Mouse (Mus musculus): Measurements from ENCODE around the gene Itgb3bp.

- TF ChIP-seq CTCF (IDR thresholded peaks at IDR 0.05; ENCODE audit: extremely low read depth, insufficient read length, insufficient replicate concordance, low read depth, low read length) (no peak), POLR2A (IDR thresholded peaks at IDR 0.05; ENCODE audit: low read depth, low read length) (no peak)
Measured at GRCm38 (mm10) chr4:99931240-99931580, 1.6 kb upstream of the Itgb3bp start.
